Mouse (Mus musculus) intestine, embryonic 16.5 days (tissue): ENCODE results near the gene Kcnrg. TPM values are rescaled to one million over a fixed set of nuclear protein-coding genes. Genes with fewer than 3 reads are reported as not detected.
"Not testable (repeated sequence)": the region's sequence is repeated elsewhere in the genome, so short reads cannot be mapped to it uniquely, and the experiment has no call there.

Source experiments
- ATAC-seq: fragments of 200-750 bp; cut with Nextera tagmentation; 2 replicates; pipeline ENCODE4 v1.8.0; 2017; ENCODE audit warnings: moderate TSS enrichment, moderate library complexity
- H3K27ac ChIP-seq: fragments of 300-500 bp; sonication (generic); 2 replicates; pipeline ENCODE4 v1.5.1; 2014; ENCODE audit warnings: mild to moderate bottlenecking, low read length
- H3K27me3 ChIP-seq: fragments of 300-500 bp; sonication (generic); replicated peaks from 2 replicates; pipeline ENCODE4 v1.6.1; 2014; ENCODE audit warnings: low read length, control low read depth, mixed read lengths; ENCODE audit not compliant: control insufficient read depth, insufficient read depth
- H3K36me3 ChIP-seq: fragments of 300-500 bp; sonication (generic); 2 replicates; pipeline ENCODE4 v1.6.1; 2014; ENCODE audit warnings: low read length, control low read depth; ENCODE audit not compliant: control insufficient read depth, insufficient read depth
- H3K4me1 ChIP-seq: fragments of 300-500 bp; sonication (generic); 2 replicates; pipeline ENCODE4 v1.6.1; 2014; ENCODE audit warnings: low read length, control low read depth, mixed read lengths; ENCODE audit not compliant: control insufficient read depth, insufficient read depth
- H3K4me2 ChIP-seq: fragments of 300-500 bp; sonication (generic); 2 replicates; pipeline ENCODE4 v1.6.1; 2014; ENCODE audit warnings: low read depth, low read length, control low read depth
- H3K4me3 ChIP-seq: fragments of 300-500 bp; sonication (generic); 2 replicates; pipeline ENCODE4 v1.5.1; 2014; ENCODE audit warnings: mild to moderate bottlenecking, low read length
- H3K9ac ChIP-seq: fragments of 300-500 bp; sonication (generic); 2 replicates; pipeline ENCODE4 v1.6.1; 2014; ENCODE audit warnings: low read depth, low read length
- H3K9me3 ChIP-seq: fragments of 300-500 bp; sonication (generic); 2 replicates; pipeline ENCODE4 v1.6.1; 2016; ENCODE audit warnings: low read length, control low read depth; ENCODE audit not compliant: control insufficient read depth
- WGBS: fragments of 180-500 bp; shearing (Covaris S2); extraction: QIAGEN DNeasy Blood & Tissue Kit; methylation state at CpG from one replicate; pipeline ENCODE4 v1.1.7; 2014; 5-methylcytosine and 5-hydroxymethylcytosine counted together
- polyA plus RNA-seq: library from polyadenylated mRNA; unstranded; fragments of >200 nt; fragmentation: Nextera tagmentation; extraction: Ambion mirVana; gene quantifications from 2 replicates; pipeline ENCODE4 v1.2.1, GENCODE M21; 2015

Gene Kcnrg
- polyA plus RNA-seq, 1 experiment from 2014 or later, result 0.44 TPM

DNA sequence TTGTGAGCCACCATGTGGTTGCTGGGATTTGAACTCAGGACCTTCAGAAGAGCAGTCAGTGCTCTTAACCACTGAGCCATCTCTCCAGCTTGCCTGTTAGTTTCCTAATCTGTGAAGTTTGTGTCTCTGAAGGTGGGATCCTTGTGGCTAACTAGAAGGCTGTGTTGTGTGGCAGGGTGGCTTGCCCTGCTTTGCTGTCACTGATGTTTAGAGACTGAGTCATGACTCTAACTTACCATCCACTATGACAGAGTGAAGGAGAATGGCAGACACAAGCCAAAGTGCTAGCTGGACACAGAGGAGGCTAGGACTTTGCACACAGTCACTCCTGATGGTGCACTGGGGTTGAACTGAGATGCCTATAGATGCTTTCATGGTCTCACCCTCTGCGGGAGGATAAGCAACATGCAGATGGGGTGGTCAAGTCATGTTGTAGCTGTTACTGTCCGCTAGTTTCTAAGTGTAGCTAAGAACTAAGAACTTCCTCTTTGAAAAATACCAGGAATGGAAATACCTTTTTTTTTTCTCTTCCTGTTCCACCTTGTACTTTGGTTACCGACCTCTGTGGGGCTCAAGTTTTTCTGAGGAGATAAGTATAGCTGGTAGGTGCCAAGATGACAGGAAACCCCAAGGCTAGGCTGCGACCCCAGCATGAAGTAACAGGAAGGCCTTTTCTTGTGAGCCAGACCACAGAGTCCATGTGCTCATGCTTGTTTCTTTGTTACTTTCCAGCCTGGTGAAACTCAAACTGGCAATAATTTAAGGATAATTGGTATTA lies 17.8 kb upstream of the Kcnrg start:
- Histone ChIP-seq H3K27ac (no peak overlapping the region), H3K4me3 (no peak overlapping the region), H3K27me3 (no peaks in the 10 kb centered on the region), H3K4me2 (no peak overlapping the region), H3K4me1 (no peaks in the 10 kb centered on the region), H3K36me3 (no peaks in the 10 kb centered on the region), H3K9me3 (no peaks in the 10 kb centered on the region), H3K9ac (no peak overlapping the region)
- WGBS, result 70% methylated on average over 4 of the region's 4 CpGs
- no peak for ATAC-seq

GRCm38 (mm10) chr14:61596719-61597426 lies 10.4 kb upstream of the Kcnrg start:
- WGBS, result 85% methylated on average over 9 of the region's 9 CpGs

GRCm38 (mm10) chr14:61597968-61598367 lies 9.3 kb upstream of the Kcnrg start, which contains the start of gene Trim13:
TSS of gene Trim13 (plus strand) at chr14:61598247.
- 50% methylated on average over 5 of the region's 5 CpGs for WGBS

More at GRCm38 (mm10) chr14:61596719-61597426, 10.4 kb upstream of the Kcnrg start:
- no peak overlapping the region for H3K9ac ChIP-seq
- H3K27ac ChIP-seq, result no peak overlapping the region
- no peak overlapping the region for H3K4me3 ChIP-seq
- H3K4me1 ChIP-seq, result 0 out of 2 replicates have a peak, but pooled peaks cover 5% of the 10 kb centered on the region
- H3K9me3 ChIP-seq, result no peaks in the 10 kb centered on the region
- no peaks in the 10 kb centered on the region for H3K36me3 ChIP-seq
- no peaks in the 10 kb centered on the region for H3K27me3 ChIP-seq
- H3K4me2 ChIP-seq, result no peak overlapping the region
- no peak for ATAC-seq

GRCm38 (mm10) chr14:61599057-61599806 lies 8.0 kb upstream of the Kcnrg start:
- Histone ChIP-seq H3K4me2 (peak overlapping the region; percentile 62), H3K9me3 (no peaks in the 10 kb centered on the region), H3K27me3 (no peaks in the 10 kb centered on the region), H3K36me3 (no peaks in the 10 kb centered on the region), H3K4me3 (peak overlapping the region; percentile 87), H3K27ac (peak overlapping the region; percentile 69), H3K4me1 (0 out of 2 replicates have a peak, but pooled peaks cover 5% of the 10 kb centered on the region), H3K9ac (peak overlapping the region; percentile 84)
- peak; percentile 99 for ATAC-seq
- 4% methylated on average over 44 of the region's 44 CpGs for WGBS

More at GRCm38 (mm10) chr14:61597968-61598367, 9.3 kb upstream of the Kcnrg start, which contains the start of gene Trim13:
- H3K36me3 ChIP-seq, result no peaks in the 10 kb centered on the region
- ATAC-seq, result no peak
- H3K4me1 ChIP-seq, result 0 out of 2 replicates have a peak, but pooled peaks cover 5% of the 10 kb centered on the region
- H3K9me3 ChIP-seq, result no peaks in the 10 kb centered on the region
- H3K9ac ChIP-seq, result peak within 1 kb of the TSS; percentile 84
- H3K27me3 ChIP-seq, result no peaks in the 10 kb centered on the region
- H3K27ac ChIP-seq, result no peak within 1 kb of the TSS
- H3K4me2 ChIP-seq, result peak within 1 kb of the TSS; percentile 62
- H3K4me3 ChIP-seq, result peak within 1 kb of the TSS; percentile 87

- no peaks in the 10 kb centered on the region for H3K36me3 ChIP-seq
- H3K4me3 ChIP-seq, result no peak overlapping the region
- H3K4me1 ChIP-seq, result 0 out of 2 replicates have a peak, but pooled peaks cover 5% of the 10 kb centered on the region
- H3K27me3 ChIP-seq, result no peaks in the 10 kb centered on the region
- no peak for ATAC-seq
- 72% methylated on average over 9 of the region's 9 CpGs for WGBS
- no peak overlapping the region for H3K9ac ChIP-seq
- no peak overlapping the region for H3K27ac ChIP-seq
- no peaks in the 10 kb centered on the region for H3K9me3 ChIP-seq
- H3K4me2 ChIP-seq, result no peak overlapping the region
Observed at GRCm38 (mm10) chr14:61601348-61601747, 5.9 kb upstream of the Kcnrg start.

DNA sequence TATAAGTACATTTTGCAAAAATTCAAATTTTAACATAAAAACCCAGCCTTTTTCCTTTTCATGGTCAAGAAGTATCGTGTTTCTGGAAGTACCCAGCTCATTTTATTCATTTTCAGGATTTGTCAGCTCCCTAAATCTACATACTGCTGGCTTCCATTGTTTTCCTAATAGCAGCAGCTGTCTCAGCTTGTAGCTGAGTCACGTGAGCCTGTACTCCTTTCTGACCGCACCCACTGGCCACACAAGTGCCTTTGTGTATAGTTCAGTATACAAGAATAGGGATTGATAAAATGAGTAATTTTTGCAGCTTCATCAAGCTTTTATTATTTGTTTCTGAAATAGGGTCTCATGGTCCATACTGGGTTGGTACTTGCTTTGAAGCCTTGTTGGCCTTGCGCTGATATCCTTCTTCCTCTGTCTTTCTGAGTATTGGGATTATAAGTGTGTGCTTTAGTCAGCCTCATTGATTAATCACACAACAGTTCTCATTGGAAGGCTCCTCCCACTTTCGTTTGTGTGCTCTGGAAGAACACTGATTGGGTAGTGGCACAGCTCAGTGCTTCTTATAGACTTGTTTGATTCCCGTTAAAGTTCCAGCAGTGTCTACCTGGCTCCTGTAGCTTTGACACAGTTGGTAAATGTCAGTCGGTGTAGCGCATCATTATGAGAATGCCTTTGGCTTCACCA lies 4.0 kb upstream of the Kcnrg start:
- Histone ChIP-seq H3K36me3 (no peaks in the 10 kb centered on the region), H3K4me2 (no peak overlapping the region), H3K9me3 (no peaks in the 10 kb centered on the region), H3K27me3 (no peaks in the 10 kb centered on the region), H3K9ac (no peak overlapping the region), H3K4me3 (no peak overlapping the region), H3K4me1 (0 out of 2 replicates have a peak, but pooled peaks cover 5% of the 10 kb centered on the region), H3K27ac (no peak overlapping the region)
- ATAC-seq, result no peak
- WGBS, result 80% methylated on average over 8 of the region's 8 CpGs

GRCm38 (mm10) chr14:61604081-61604480 lies 3.2 kb upstream of the Kcnrg start:
- Histone ChIP-seq H3K4me3 (no peak overlapping the region), H3K4me1 (0 out of 2 replicates have a peak, but pooled peaks cover 5% of the 10 kb centered on the region), H3K27ac (no peak overlapping the region), H3K27me3 (no peaks in the 10 kb centered on the region), H3K9ac (no peak overlapping the region), H3K36me3 (no peaks in the 10 kb centered on the region), H3K4me2 (no peak overlapping the region), H3K9me3 (no peaks in the 10 kb centered on the region)
- WGBS, result 86% methylated on average over 3 of the region's 3 CpGs
- no peak for ATAC-seq

- not testable (repeated sequence) for ATAC-seq, H3K27me3 ChIP-seq, H3K4me3 ChIP-seq, H3K9me3 ChIP-seq, H3K4me1 ChIP-seq, H3K9ac ChIP-seq, H3K4me2 ChIP-seq, H3K27ac ChIP-seq, H3K36me3 ChIP-seq
- 85% methylated on average over 2 of the region's 2 CpGs for WGBS
Observed at GRCm38 (mm10) chr14:61606088-61606487, 1.2 kb upstream of the Kcnrg start.
